Mouse (Mus musculus) neural tube, embryonic 14.5 days (tissue): Measurements from ENCODE around the gene Gm11985. TPM values are rescaled to one million over a fixed set of nuclear protein-coding genes. Genes with fewer than 3 reads are reported as not detected.
"Not testable (repeated sequence)": the region's sequence is repeated elsewhere in the genome, so short reads cannot be mapped to it uniquely, and the experiment has no call there.

ENCODE experiments used
- ATAC-seq: fragments of 200-750 bp; cut with Nextera tagmentation; 2 replicates; pipeline ENCODE4 v1.8.0; 2017; ENCODE audit warnings: low read depth, mild to moderate bottlenecking, moderate TSS enrichment, moderate library complexity
- H3K27ac ChIP-seq: fragments of 300-500 bp; sonication (generic); 2 replicates; pipeline ENCODE4 v1.5.1; 2014; ENCODE audit warnings: low read depth, mild to moderate bottlenecking, control low read depth, low read length, moderate library complexity, mixed read lengths
- H3K27me3 ChIP-seq: fragments of 300-500 bp; sonication (generic); 2 replicates; pipeline ENCODE4 v1.6.1; 2014; ENCODE audit warnings: low read length; ENCODE audit not compliant: control insufficient read depth, insufficient read depth
- H3K36me3 ChIP-seq: fragments of 300-500 bp; sonication (generic); 2 replicates; pipeline ENCODE4 v1.6.1; 2014; ENCODE audit warnings: low read length, mixed read lengths; ENCODE audit not compliant: control insufficient read depth, insufficient read depth
- H3K4me1 ChIP-seq: fragments of 300-500 bp; sonication (generic); 2 replicates; pipeline ENCODE4 v1.6.1; 2014; ENCODE audit warnings: low read length; ENCODE audit not compliant: control insufficient read depth, insufficient read depth
- H3K4me2 ChIP-seq: fragments of 300-500 bp; sonication (generic); 2 replicates; pipeline ENCODE4 v1.6.1; 2014; ENCODE audit warnings: mild to moderate bottlenecking, low read depth, low read length, control low read depth
- H3K4me3 ChIP-seq: fragments of 300-500 bp; sonication (generic); 2 replicates; pipeline ENCODE4 v1.5.1; 2014; ENCODE audit warnings: low read depth, low read length, control low read depth, mixed read lengths
- H3K9ac ChIP-seq: fragments of 300-500 bp; sonication (generic); replicated peaks from 2 replicates; pipeline ENCODE4 v1.6.1; 2014; ENCODE audit warnings: low read depth, mild to moderate bottlenecking, control low read depth, low read length, mixed read lengths
- H3K9me3 ChIP-seq: fragments of 300-500 bp; sonication (generic); 2 replicates; pipeline ENCODE4 v1.6.1; 2016; ENCODE audit warnings: low read length; ENCODE audit not compliant: control insufficient read depth
- WGBS: fragments of 180-500 bp; shearing (Covaris S2); extraction: QIAGEN DNeasy Blood & Tissue Kit; methylation state at CpG from one replicate; pipeline ENCODE4 v1.1.7; 2014; 5-methylcytosine and 5-hydroxymethylcytosine counted together
- polyA plus RNA-seq: library from polyadenylated mRNA; unstranded; fragments of >200 nt; fragmentation: Nextera tagmentation; extraction: Ambion mirVana; gene quantifications from 2 replicates; pipeline ENCODE4 v1.2.1, GENCODE M21; 2014

Gene Gm11985
- polyA plus RNA-seq, 1 experiment from 2014 or later: 0.20 TPM

DNA sequence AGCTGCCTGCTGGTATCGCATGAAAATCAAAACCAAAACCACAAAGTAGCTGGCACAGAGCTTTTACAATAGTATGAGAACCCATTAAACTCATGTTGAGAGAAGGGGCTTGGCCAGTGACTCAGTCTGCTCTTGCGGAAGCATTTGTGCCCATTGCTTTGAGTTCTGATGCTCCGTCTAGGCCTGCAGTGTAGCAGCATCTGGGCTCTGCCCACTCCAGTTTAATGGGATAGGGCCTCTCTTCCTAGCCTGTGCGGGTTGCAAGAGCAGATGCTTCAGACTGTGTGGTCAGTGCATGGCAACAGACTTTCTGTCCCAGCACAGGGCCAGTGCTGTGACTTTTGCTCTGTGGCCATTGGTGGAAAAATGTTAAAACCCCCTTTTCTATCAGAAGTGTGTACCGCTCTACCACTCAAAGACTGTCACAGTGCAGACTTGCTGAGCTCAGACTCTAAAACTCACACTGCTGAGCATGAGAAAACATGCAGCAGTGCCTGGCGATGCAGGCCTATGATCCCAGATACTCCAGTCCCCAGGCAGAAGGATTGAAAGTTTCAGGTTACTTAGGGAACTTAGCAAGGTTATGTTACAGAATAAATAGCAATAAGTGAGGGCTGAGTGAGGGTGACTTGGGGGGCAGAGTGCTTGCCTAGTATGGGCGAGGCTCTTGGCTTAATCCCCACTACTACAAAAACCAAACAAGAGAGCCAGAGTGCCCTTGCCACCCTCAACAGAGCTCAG lies 38.6 kb upstream of the Gm11985 start:
- ATAC-seq: no peak
- 86% methylated on average over 7 of the region's 7 CpGs for WGBS
- Histone ChIP-seq H3K36me3 (no peaks in the 10 kb centered on the region), H3K4me1 (no peaks in the 10 kb centered on the region), H3K4me3 (no peak overlapping the region), H3K27me3 (no peaks in the 10 kb centered on the region), H3K27ac (no peak overlapping the region), H3K9ac (no peak overlapping the region), H3K9me3 (no peaks in the 10 kb centered on the region), H3K4me2 (no peak overlapping the region)

DNA sequence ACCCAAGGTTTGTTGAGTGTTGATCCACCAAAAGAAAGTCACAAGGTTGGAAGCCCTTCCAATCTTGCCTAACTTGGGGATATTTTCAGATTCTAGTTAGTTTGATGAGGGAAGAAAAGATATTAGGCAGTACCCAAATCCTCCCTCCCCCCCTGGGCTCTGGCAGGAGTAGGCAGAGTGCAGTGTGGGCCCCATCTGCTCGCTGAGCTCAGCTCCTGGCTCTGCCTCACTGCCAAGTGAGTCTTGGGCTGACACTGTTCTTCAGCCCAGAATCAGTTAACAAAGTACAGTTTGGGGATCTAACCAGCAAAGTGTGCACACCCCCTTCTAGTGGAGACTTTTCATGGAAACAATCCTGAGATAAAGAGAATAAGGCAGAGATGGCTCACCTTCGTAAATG lies 37.8 kb upstream of the Gm11985 start:
- 74% methylated on average over 2 of the region's 2 CpGs for WGBS
- H3K27ac ChIP-seq: no peak overlapping the region
- H3K9ac ChIP-seq: no peak overlapping the region
- no peaks in the 10 kb centered on the region for H3K36me3 ChIP-seq
- H3K4me1 ChIP-seq: no peaks in the 10 kb centered on the region
- no peaks in the 10 kb centered on the region for H3K27me3 ChIP-seq
- ATAC-seq: no peak; the same call in 1 of the 2 replicates
- H3K9me3 ChIP-seq: no peaks in the 10 kb centered on the region
- no peak overlapping the region for H3K4me2 ChIP-seq
- no peak overlapping the region for H3K4me3 ChIP-seq

DNA sequence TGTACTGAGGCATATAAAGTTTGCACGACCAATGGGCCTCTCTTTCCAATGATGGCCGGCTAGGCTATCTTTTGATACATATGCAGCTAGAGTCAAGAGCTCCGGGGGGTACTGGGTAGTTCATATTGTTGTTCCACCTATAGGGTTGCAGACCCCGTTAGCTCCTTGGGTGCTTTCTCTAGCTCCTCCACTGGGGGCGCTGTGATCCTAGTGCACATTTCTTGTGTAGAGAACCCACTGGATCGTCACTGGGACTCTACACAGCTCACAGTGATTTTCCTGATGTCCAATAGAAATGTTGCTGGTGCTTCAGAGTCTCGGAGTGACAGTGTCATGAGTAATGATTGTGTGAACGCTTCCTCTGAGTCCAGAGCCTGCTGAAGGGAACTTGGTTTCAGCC lies 33.5 kb upstream of the Gm11985 start:
- H3K36me3 ChIP-seq, H3K4me3 ChIP-seq, H3K9ac ChIP-seq: not testable (repeated sequence)

DNA sequence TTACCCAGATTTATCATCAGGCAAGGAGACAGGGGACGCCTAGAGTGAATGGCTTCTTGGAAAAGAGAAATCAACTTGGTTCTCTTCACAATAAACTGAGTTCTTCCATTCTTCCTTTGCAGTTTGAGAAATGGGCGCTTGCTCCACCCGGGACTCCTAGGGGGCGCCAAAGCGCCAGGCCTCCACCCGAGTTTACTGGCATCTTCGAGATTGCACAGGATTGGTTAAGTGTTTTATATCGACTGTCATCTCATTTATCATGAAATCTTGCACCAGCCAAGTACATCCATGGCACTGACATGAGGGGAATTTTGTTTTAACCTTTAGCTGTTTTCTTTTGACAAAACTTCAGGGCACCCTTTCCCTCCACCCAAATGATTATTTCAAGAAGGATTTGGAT lies 27.3 kb upstream of the Gm11985 start:
- no peak for ATAC-seq
- WGBS: 11% methylated on average over 8 of the region's 8 CpGs
- peaks cover 5% of the 10 kb centered on the region; the same call in 1 of the 2 replicates for H3K27me3 ChIP-seq
- no peaks in the 10 kb centered on the region for H3K9me3 ChIP-seq
- no peak overlapping the region for H3K9ac ChIP-seq
- H3K36me3 ChIP-seq: no peaks in the 10 kb centered on the region
- H3K4me2 ChIP-seq: no peak overlapping the region
- H3K27ac ChIP-seq: no peak overlapping the region
- H3K4me1 ChIP-seq: peaks cover 20% of the 10 kb centered on the region; the same call in 1 of the 2 replicates
- H3K4me3 ChIP-seq: no peak overlapping the region

More for the DNA sequence above, 33.5 kb upstream of the Gm11985 start:
- H3K4me2 ChIP-seq, ATAC-seq, H3K27me3 ChIP-seq, H3K27ac ChIP-seq, H3K9me3 ChIP-seq, H3K4me1 ChIP-seq: not testable (repeated sequence)
- WGBS: 78% methylated on average over 8 of the region's 8 CpGs

DNA sequence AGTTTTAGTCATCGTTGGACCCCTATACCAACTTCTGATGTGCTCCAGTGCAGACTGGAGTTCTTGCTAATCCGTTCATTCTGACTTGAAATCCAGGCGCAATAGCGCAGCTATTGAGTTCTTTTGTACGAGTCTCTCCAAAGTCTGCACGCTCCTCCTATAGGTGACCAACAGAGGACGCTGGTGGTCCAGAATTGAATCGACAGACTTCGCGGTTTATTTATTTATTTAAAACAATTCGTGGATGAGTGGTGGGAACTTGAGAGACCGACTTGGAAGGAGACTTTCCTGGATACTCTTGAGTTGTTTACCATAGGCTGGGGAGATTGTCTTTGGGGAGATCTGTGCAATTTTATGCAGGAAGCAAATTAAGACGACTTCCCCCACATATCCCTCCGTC lies 26.4 kb upstream of the Gm11985 start:
- no peaks in the 10 kb centered on the region for H3K36me3 ChIP-seq
- ATAC-seq: no peak
- no peak overlapping the region for H3K9ac ChIP-seq
- H3K4me1 ChIP-seq: peaks cover 21% of the 10 kb centered on the region; the same call in 1 of the 2 replicates
- no peak overlapping the region for H3K4me3 ChIP-seq
- 7% methylated on average over 14 of the region's 14 CpGs for WGBS
- H3K27me3 ChIP-seq: peaks cover 5% of the 10 kb centered on the region; the same call in 1 of the 2 replicates
- no peaks in the 10 kb centered on the region for H3K9me3 ChIP-seq
- no peak overlapping the region for H3K27ac ChIP-seq
- peak overlapping the region; percentile 95 for H3K4me2 ChIP-seq

DNA sequence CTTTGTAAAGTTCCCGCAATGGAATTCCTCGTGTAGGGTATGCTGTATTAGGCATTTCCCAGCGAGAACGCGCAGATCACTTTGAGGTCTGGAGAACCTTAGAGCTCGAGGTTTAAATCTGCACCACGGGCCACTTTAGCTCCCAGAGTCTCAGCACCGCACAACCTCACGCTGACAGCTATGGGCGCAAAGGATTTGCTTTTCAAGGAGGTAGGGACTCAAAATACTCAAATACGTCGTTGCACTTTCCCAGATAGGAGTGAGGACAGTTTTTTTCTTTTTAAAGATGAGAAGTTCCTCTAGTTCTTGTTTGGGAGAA lies 25.9 kb upstream of the Gm11985 start:
- 1% methylated on average over 12 of the region's 12 CpGs for WGBS
- H3K4me2 ChIP-seq: peak overlapping the region; percentile 95
- H3K9me3 ChIP-seq: no peaks in the 10 kb centered on the region
- no peak for ATAC-seq
- peaks cover 5% of the 10 kb centered on the region; the same call in 1 of the 2 replicates for H3K27me3 ChIP-seq
- H3K4me3 ChIP-seq: peak overlapping the region; percentile 54
- no peaks in the 10 kb centered on the region for H3K36me3 ChIP-seq
- peaks cover 21% of the 10 kb centered on the region; the same call in 1 of the 2 replicates for H3K4me1 ChIP-seq
- no peak overlapping the region for H3K27ac ChIP-seq
- H3K9ac ChIP-seq: peak overlapping the region; percentile 72

DNA sequence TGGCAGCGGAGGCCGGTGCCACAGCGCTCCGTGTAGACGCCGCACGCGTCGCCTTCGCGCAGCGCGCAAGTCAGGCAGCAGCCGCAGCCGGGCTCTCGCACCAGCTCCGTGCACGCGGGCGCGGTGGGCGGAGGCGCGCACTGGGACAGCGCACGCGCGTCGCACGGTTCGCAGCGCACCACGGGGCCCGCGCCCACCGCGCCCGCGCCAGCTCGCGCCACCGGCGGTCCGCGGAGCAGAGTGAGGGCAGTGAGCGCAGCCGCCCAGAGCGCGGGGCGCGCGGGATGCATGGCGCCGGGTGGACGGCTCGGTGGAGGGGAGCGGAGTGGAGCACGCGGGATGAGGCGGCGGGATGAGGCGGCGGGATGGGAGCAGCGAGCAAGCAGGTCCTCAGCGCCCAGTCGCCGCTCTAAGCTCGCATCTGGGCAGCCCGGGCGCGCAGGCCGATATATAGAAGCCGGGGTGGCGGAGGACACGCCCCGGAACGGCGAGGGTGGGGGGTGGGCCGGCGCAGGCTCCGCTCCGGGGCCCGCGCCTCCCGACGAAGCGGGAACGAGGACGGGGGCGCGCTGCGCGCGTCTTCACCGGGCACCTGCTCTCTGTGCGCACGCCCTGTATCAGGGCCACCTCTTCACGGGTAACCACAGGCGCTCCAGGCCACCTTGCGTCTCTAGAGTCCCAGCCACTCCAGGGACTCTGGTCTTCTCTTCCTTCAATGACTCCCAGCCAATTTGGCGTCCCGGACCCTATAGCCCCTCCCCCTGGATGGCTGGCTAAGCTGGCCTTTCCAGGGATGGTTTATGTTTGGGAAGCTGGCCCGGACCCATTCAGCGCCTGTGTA lies 25.4 kb upstream of the Gm11985 start, which contains the start of gene Igfbp3:
Igfbp3 (minus strand) TSS at position 423 of the 841 bp plus-strand sequence.
- peaks cover 5% of the 10 kb centered on the region; the same call in 1 of the 2 replicates for H3K27me3 ChIP-seq
- peaks cover 21% of the 10 kb centered on the region; the same call in 1 of the 2 replicates for H3K4me1 ChIP-seq
- peak within 1 kb of the TSS; percentile 54 for H3K4me3 ChIP-seq
- H3K27ac ChIP-seq: peak within 1 kb of the TSS; percentile 76
- H3K4me2 ChIP-seq: peak within 1 kb of the TSS; percentile 95
- WGBS: under 1% methylated on average over 67 of the region's 104 CpGs
- peak within 1 kb of the TSS; percentile 72 for H3K9ac ChIP-seq
- no peaks in the 10 kb centered on the region for H3K36me3 ChIP-seq
- ATAC-seq: peak; percentile 91
- H3K9me3 ChIP-seq: no peaks in the 10 kb centered on the region

DNA sequence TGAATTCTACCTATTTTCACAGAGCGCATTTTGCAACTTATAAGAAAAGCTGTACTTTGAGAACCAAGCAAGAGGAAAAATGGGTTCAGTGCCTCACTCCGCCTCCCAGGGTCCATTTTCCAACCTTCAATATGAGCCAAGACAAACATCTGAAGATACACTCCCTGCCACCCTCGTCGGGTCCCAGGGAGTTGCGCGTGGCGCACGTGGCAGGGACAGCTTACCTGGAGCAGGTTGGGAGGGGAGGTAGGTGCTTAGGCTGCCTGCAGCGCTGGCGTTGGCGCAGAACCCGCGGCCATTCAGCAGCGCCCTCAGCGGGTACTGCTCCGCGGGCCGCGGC lies 24.8 kb upstream of the Gm11985 start:
- Histone ChIP-seq H3K9ac (peak overlapping the region; percentile 72), H3K27me3 (peaks cover 5% of the 10 kb centered on the region; the same call in 1 of the 2 replicates), H3K4me3 (peak overlapping the region; percentile 54), H3K9me3 (no peaks in the 10 kb centered on the region), H3K36me3 (no peaks in the 10 kb centered on the region), H3K27ac (peak overlapping the region; percentile 76; the same call in 1 of the 2 replicates), H3K4me2 (peak overlapping the region; percentile 95), H3K4me1 (peaks cover 21% of the 10 kb centered on the region; the same call in 1 of the 2 replicates)
- 3% methylated on average over 16 of the region's 19 CpGs for WGBS
- ATAC-seq: no peak
